Mouse (Mus musculus): ENCODE data around the gene Atoh7.

DNA sequence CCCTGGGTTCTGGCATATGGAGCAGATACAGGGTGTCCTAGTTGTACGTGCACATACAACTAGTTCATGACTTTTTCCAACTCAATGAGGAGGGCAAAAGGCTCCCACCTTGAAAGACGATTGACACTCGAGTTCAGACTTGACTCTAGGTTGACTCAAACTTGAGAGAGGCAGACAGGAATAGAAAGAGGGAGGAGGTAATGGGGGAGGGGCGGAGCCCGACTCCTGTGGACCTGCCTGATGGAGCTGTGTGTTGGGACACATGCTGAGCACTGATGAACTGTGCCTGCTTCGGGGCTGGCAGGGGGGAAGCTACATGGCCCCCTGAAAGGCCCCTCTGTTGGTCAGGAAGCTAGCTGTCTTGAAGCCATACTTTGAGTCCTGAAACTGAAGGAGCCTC, 46.4 kb upstream of the Atoh7 start:
- no peak for TF ChIP-seq CTCF (IDR thresholded peaks at IDR 0.05; ENCODE audit: low read depth, low read length)
- no peak for TF ChIP-seq POLR2A (IDR thresholded peaks at IDR 0.05; ENCODE audit: borderline replicate concordance, low read depth, low read length)

Measured in bone marrow macrophage, adult 2 months (primary cell).